Mouse (Mus musculus): ENCODE measurements around the gene Spin1.
"Not testable (repeated sequence)": the region's sequence is repeated elsewhere in the genome, so short reads cannot be mapped to it uniquely, and the experiment has no call there.

Spin1 gene

GRCm38 (mm10) chr13:51100233-51101015, at the start of gene Spin1:
Gene Spin1, plus strand, starts transcription at chr13:51100880.
- peak; percentile 88 for DNase-seq (ENCODE audit: low spot score)

GRCm38 (mm10) chr13:51051016-51051415, 49.7 kb upstream of the Spin1 start:
- no peak for DNase-seq (ENCODE audit: low spot score)

DNA sequence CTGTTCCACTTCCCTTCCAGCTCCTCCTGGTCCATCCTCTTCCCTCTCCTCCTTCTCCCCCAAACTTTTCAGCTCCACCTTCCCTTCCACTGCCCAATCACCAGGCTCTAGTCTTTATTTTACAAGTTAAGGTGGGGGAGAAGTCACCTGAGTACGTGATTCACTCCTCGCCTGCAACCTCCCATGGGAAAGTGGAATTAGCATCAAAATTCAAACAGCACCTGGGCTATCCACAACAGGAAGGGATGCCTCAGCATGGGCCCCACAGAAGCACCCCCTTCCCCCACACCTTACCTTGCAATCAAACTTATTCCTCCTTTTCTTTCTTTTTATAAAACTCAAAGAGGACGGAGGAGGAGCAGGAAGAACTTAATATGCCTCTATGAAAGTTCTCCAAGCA, 48.3 kb upstream of the Spin1 start:
- DNase-seq (ENCODE audit: low spot score) = no peak

DNA sequence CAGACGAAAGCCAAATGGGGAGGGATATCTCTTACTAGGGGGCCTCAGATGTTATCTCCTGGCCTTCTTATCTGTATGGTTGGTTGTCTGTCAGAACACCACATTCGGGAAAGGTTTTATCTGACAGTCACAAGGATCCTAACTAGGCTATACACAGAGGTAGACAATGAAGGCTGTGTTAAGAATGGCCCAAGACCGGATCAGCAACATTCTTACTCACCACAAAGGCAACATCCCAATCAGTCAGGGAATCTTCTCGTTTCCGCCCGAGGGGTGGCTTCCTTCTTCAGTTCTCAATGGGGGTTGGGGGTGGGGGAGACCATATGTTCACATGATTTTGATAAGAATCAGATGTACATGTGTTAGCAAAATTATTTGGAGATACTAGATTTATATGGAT, 37.7 kb upstream of the Spin1 start:
- no peak for DNase-seq (ENCODE audit: low spot score)

GRCm38 (mm10) chr13:51063721-51064120, 37.0 kb upstream of the Spin1 start:
- no peak for DNase-seq (ENCODE audit: low spot score)

DNA sequence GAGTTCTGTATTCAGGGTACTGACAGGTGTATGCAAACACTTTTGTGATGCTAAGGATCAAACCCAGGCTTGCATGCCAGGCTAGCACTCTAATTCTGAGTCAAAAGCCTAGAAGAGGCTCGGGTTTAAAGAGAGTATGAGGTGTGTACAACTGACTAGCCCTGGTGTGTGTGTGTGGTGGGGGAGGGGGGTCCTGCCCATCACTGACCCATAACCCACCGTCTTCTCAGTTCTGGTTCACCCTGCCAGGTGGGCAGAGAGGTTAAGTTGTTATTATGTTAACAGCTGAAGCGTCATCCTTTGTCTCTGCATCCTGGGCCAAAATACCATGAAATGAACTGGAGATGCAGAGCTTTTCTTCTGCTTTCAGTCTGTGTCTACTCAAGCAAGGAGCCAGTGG, 36.3 kb upstream of the Spin1 start:
- DNase-seq (ENCODE audit: low spot score) = no peak

DNA sequence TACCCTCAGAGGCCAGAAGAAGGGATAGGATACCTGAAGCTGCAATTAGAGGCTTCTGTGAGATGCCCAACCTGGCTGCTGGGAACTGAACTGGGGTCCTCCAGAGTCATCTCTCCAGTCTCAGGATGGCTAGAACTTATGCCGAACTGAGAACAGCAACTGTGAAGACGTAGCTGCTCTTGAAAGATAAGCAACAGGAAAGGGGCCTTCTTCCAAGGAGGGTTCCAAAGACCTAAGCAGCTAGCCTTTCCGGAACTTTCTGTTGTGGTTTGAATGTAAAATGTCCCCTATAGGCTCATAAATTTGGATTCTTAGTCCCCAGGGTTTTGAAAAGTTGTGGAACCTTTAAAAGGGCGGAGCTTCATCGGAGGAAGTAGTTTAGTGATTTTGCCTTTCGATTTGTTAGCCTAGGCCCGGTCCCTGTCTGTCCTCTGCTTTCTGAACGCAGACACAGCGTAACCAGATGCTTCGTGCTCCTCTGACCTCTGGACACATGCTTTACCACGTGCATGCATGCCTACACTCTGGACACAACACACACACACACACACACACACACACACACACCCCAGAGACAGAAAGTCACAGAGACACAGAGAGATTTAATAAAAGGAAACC, 29.5 kb upstream of the Spin1 start:
- no peak for DNase-seq (ENCODE audit: low spot score)

- no peak for DNase-seq (ENCODE audit: low spot score)
These were observed 28.9 kb upstream of the Spin1 start for GRCm38 (mm10) chr13:51071763-51072276.

DNA sequence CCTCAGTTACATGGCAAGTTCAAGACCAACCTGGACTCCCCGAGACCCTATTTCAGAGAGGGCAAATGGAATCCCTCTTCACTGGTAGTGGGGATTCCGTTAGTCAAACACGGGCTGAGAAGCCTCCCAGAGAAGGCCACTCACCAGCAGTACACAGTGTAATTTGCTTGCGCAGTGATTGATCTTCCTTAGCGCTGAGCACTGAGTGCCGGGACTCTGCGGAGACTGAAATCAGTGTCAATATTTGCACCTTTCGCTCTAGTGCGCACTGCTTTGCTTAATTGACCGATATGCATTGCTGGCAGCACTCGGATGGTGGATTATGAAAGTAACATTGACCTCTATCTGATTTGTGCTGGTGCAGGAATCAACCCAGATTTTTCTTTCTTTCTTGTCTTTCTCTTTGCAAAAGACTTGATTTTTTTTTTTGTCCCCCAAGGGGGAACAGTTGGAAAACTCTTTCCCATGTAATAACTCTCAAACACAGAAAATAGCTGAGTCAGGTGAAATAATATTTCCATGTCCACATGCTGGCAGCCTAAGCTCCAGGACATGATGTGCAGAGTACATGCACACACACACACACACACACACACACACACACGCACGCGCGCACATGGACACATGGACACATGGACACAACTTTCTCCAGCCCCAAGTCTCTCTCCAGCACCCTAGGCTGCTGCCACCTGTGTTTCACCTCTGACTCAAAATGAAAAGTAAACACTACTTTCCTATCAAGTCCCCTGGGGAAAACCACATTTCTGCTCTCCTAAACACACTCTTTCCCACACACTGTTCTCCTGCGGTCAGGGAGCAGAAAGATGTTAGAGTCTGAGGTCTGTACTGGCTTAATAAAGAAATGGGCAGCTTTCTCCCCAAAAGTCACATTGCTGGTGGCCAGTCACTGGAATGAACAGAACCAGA, 27.5 kb upstream of the Spin1 start:
- DNase-seq (ENCODE audit: low spot score) = no peak

DNA sequence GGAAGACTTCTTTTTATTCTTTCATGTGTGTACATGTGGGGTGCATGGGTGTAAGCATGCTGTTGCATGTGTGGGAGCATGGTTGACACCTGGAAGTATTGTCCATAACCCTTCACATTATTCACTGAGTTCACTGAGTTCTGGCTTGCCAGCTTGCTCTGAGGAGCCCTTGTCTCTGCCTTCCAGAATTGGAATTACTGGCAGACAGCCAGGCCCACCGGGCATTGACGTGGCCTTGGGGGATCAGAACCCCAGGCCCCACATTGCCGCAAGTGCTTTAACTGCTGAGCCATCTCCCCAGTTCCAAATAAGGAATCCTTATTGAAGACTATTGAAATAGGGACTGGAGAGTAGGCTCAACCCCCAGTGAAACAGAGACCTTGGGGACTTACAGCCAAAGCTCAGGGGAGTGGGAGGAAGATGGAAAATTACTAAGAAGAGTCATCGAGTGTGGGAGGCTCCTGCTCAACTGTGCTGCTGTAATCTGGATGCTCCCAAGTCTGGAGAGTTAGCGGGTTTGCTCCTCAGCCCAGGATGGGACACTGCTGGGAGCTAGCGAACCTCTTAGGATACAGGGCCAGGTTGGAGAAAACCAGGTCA, 26.5 kb upstream of the Spin1 start:
- DNase-seq (ENCODE audit: low spot score) = no peak

- DNase-seq (ENCODE audit: low spot score) = not testable (repeated sequence)
These were observed 24.5 kb upstream of the Spin1 start for GRCm38 (mm10) chr13:51076191-51076590.

- DNase-seq (ENCODE audit: low spot score) = not testable (repeated sequence)
These were observed 22.1 kb upstream of the Spin1 start for GRCm38 (mm10) chr13:51078586-51078985.

GRCm38 (mm10) chr13:51080801-51081200, 19.9 kb upstream of the Spin1 start:
- no peak for DNase-seq (ENCODE audit: low spot score)

DNA sequence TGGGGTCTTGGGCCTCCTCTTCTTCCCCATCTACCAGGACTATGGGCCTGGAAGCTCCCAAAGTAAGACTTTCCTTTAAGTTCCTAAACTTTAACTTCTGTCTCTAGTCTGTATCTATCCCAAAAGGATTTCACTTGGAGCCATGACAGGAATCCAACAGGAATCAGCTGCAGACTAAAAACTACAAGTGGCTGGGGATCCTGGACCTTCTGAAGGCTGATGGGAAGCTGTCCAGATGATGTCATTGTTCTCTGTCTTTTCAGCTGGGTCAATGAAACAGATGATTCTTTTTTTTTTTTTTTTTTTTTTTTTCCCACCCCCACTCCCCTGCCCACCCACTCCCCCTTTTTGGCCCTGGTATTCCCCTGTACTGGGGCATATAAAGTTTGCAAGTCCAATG, 16.4 kb upstream of the Spin1 start:
- DNase-seq (ENCODE audit: low spot score) = no peak

DNA sequence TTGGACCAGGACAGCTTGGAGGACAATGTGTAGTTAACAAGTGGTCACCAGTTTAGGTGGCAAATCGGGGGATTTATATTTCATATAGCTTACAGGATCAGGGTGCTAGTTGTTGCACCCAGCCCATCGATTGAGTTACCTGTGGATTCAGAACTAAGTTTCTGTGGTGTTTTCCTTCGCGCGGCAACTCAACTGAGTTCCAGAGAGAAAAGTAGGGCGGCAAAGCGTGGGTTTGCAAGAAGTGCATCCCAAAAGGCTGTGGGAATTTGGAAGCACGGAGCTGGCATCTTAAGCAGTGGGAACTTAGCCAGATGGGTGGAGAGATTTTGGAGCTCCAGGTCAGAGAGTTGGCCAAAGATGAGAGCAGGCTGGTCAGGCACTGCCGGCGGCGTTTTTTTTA, 14.7 kb upstream of the Spin1 start:
- DNase-seq (ENCODE audit: low spot score) = no peak

DNA sequence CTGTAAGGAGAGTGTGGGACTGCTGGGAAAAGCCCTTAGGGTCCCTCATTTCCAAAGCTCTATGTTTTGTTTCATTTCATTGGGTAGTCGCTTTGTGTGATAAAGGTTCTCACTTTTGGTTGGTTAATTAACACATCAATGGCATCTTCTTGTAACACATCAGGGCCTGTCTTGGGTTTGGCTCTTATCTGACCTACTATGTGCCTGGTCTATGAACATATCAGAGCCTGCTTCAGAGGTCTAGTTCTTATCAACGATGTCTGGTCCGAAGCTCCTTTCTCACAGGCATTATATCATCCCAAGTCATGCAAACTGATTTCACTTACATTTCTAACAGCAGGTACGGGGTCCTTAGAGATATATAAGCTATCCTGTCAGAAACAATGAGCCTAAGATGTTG, 13.4 kb upstream of the Spin1 start:
- no peak for DNase-seq (ENCODE audit: low spot score)

DNA sequence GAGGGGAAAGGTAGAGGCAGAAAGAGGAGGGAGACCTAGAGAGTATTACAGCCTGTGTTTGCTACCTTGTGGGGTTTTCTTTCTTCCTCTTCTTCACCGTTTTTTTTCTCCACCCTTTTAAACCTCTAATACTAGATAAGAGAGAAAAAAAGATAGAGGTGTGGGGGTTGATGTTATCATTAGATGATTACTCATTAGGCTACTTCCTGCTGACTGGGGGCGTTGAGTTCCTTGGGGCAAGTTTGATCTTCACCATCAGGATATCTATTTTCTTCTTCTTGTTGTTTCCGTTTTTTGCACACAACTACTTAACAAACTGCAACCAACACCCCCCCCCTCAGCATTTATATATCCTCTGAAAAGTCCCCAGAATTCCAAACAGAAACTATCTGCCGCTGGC, 12.5 kb upstream of the Spin1 start:
- DNase-seq (ENCODE audit: low spot score) = no peak

DNA sequence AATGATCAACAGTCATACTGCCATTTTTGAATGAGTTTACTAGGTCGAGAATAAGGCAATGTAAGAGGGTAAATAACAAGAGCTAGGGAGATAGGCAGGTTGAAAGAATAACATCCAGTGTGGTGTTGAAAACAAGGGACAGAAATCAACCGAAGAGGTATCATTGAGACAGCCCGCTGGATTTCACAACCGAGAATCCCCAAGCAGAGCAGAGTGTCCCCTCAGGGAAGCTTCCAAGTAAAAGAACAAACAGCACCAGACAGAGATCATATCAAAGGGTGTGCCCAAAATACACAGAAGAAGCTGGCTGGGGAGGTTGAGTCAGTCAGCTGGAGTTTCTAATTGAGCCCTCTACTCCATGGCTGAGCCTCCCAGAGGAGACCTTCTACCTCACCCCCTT, 11.6 kb upstream of the Spin1 start:
- no peak for DNase-seq (ENCODE audit: low spot score)

- DNase-seq (ENCODE audit: low spot score) = no peak
These were observed 10.5 kb upstream of the Spin1 start for GRCm38 (mm10) chr13:51090105-51090661.

DNA sequence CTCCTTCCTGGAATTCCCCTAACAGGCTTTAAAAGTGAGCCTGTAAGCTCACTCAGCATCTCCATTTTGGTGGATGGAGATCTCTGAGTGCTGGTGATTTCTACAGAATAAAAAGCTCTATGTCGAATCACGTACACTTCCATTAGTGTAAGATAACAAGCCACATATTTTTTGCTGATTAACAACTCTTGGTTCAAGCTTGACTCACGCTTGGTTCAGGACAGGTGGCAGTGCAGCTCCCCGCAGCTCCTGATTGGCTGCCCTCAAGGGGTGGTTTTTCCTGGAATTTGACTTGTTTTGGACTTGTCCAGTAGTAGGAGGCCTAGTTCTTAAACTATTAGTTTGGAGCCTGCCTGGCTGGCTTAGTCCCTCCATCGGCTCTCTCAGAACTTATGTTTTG, 7.2 kb upstream of the Spin1 start:
- DNase-seq (ENCODE audit: low spot score) = no peak

DNA sequence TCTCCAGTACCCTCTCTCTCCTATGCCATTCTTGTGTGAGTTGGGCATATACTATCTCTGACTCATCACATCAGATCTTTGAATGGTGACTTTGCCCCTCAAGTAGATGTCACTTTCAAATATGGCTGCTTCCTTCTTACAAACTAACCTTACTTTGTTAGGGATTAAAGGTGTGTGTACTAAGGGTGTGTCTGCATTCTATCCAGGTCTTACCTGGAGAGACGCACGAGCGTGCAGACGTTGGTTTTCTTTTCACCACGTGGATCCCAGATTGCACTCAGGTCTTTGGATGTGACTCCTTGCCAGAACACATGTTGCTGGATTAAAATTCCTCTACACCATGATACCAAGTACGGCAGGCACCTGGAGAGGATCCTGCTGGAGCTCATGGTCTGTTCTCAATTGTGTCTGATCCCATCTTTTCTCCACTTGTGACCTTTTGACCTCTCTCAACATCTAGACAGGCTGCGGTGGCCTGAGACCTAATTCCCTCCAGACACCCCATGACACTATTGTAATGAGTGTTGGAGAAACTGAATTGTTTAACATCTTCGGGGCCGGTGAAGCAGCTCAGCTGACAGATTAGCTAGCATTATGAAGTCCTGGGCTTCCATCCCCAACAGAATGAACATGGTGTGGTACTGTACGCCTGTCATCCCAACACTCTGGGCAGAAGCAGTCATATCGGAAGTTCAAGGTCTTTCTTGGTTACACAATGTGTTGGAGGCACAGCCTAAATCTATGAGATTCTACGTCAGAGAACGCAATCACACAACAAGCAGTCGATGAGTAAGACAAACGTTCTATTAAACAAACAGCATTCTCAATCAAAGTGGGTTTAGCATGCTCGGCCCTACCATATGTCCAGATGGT, 6.1 kb upstream of the Spin1 start:
- DNase-seq (ENCODE audit: low spot score) = no peak
